Mouse (Mus musculus) liver, adult 2 months (tissue): ENCODE measurements around the gene Art4.

Experiments used
- CTCF ChIP-seq: fragments of 200-500 bp; IDR thresholded peaks from 2 replicates; pipeline ENCODE4 v1.5.1; 2011; ENCODE audit warnings: low read depth, low read length, control low read depth
- POLR2A ChIP-seq: fragments of 200-500 bp; IDR thresholded peaks from 2 replicates; pipeline ENCODE4 v1.6.1; 2011; ENCODE audit warnings: low read length, control low read depth; ENCODE audit not compliant: insufficient read depth; ENCODE audit errors: extremely low read depth

DNA sequence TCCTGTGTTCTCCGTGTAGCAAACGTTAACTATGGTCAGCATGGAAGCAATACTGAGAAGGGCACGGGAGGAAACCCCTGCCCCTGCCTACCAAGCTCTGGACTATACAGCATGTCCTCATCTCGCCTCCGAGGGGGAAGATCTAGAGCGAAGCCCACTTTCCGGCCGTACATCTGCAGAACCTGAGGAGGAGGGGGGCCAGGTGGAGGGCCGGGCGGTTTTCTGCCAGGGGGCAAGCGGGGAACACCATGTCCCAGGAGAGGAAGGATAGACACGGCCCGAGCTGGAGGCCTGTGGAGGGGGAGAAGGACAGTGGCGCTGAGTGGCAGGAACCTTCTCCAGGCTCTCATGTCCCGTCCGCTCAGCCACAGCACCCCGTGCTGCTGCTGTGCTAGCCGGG lies 36.4 kb downstream of the Art4 start:
- TF ChIP-seq CTCF, result no peak
- TF ChIP-seq POLR2A, result no peak
